Mouse (Mus musculus): ENCODE data around the gene Zfp853.

DNA sequence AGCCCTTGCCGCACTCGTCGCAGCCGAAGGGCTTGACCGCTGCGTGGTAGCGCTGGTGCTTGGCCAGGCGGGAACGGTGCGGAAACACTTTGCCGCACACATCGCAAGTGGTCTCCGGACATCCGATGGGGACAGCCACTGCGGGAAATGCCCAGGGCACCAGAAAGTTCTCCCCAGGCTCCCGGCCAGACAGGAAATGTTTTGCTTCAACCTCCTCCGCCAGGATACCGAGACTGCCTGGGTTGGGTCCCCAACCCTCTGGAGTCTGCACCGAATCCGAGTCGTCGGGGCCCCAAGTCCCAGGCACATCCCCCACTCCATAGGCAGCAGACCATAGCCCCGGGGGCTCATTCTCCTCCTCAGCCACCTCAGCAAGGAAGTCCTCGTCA, 38.3 kb downstream of the Zfp853 start:
- TF ChIP-seq CTCF (IDR thresholded peaks at IDR 0.05) (no peak), EP300 (IDR thresholded peaks at IDR 0.05) (no peak)

Data from lung, postnatal 0 days (tissue).